Mouse (Mus musculus) forebrain, embryonic 15.5 days (tissue): ENCODE data around the gene Fmnl2. TPM values are rescaled to one million over a fixed set of nuclear protein-coding genes. Genes with fewer than 3 reads are reported as not detected.

ENCODE experiments used
- ATAC-seq: fragments of 200-750 bp; cut with Nextera tagmentation; replicated peaks from 2 replicates; pipeline ENCODE4 v1.8.0; 2017; ENCODE audit warnings: mild to moderate bottlenecking, moderate TSS enrichment, moderate library complexity
- H3K27ac ChIP-seq: fragments of 300-500 bp; sonication (generic); replicated peaks from 2 replicates; pipeline ENCODE4 v1.5.1; 2015; ENCODE audit warnings: mild to moderate bottlenecking, inconsistent platforms
- H3K27me3 ChIP-seq: fragments of 300-500 bp; sonication (generic); 2 replicates; pipeline ENCODE4 v1.6.1; 2015; ENCODE audit warnings: inconsistent platforms
- H3K36me3 ChIP-seq: fragments of 300-500 bp; sonication (generic); 2 replicates; pipeline ENCODE4 v1.6.1; 2015; ENCODE audit warnings: mild to moderate bottlenecking, inconsistent platforms
- H3K4me1 ChIP-seq: fragments of 300-500 bp; sonication (generic); 2 replicates; pipeline ENCODE4 v1.6.1; 2015; ENCODE audit warnings: inconsistent platforms
- H3K4me2 ChIP-seq: fragments of 300-500 bp; sonication (generic); replicated peaks from 2 replicates; pipeline ENCODE4 v1.6.1; 2015; ENCODE audit warnings: mild to moderate bottlenecking, inconsistent platforms
- H3K4me3 ChIP-seq: fragments of 300-500 bp; sonication (generic); 2 replicates; pipeline ENCODE4 v1.5.1; 2015; ENCODE audit warnings: mild to moderate bottlenecking, inconsistent platforms
- H3K9ac ChIP-seq: fragments of 300-500 bp; sonication (generic); replicated peaks from 2 replicates; pipeline ENCODE4 v1.6.1; 2015; ENCODE audit warnings: mild to moderate bottlenecking, inconsistent platforms
- H3K9me3 ChIP-seq: fragments of 300-500 bp; sonication (generic); 2 replicates; pipeline ENCODE4 v1.6.1; 2016; ENCODE audit warnings: inconsistent platforms
- WGBS: fragments of 180-500 bp; shearing (Covaris S2); methylation state at CpG from one replicate; pipeline ENCODE4 v1.1.7; 2015; ENCODE audit warnings: mixed read lengths; 5-methylcytosine and 5-hydroxymethylcytosine counted together
- polyA plus RNA-seq: library from polyadenylated mRNA; unstranded; fragments of >200 nt; fragmentation: Nextera tagmentation; extraction: Ambion mirVana; gene quantifications from 2 replicates; pipeline ENCODE4 v1.2.1, GENCODE M21; 2015

Fmnl2 gene
- polyA plus RNA-seq, 1 experiment from 2014 or later: 18.6 TPM

- H3K27me3 ChIP-seq: no peaks in the 10 kb centered on the region
- ATAC-seq: no peak
- H3K9ac ChIP-seq: no peak overlapping the region
- H3K27ac ChIP-seq: no peak overlapping the region
- no peaks in the 10 kb centered on the region for H3K9me3 ChIP-seq
- peaks cover 49% of the 10 kb centered on the region for H3K4me1 ChIP-seq
- WGBS: 87% methylated on average over 3 of the region's 3 CpGs
- H3K4me3 ChIP-seq: no peak overlapping the region
- no peaks in the 10 kb centered on the region for H3K36me3 ChIP-seq
- no peak overlapping the region for H3K4me2 ChIP-seq
Measured at GRCm38 (mm10) chr2:52982502-52982901, 124.8 kb downstream of the Fmnl2 start.

DNA sequence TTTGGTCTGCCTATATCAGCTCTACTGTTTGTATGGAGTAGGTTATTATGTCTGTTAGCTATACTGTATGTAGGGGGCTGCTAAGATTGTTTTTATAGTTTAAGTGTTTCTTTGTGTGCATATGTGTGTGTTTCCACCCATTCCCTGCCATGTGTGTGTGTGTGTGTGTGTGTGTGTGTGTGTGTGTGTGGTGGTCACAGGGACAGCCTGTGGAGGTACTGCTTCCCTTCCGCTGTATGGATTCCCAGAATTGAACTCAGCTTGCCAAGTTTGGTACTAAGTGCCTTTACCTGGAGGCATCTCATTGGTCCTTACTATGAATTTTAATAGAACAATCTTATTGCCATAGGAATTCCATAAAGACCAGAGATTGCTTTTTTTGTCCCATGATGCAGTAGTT, 126.9 kb downstream of the Fmnl2 start:
- no peak for ATAC-seq
- H3K4me2 ChIP-seq: no peak overlapping the region
- no peaks in the 10 kb centered on the region for H3K27me3 ChIP-seq
- H3K9me3 ChIP-seq: no peaks in the 10 kb centered on the region
- no peaks in the 10 kb centered on the region for H3K36me3 ChIP-seq
- no peak overlapping the region for H3K9ac ChIP-seq
- WGBS: 80% methylated on average over 1 of the region's 1 CpGs
- H3K4me1 ChIP-seq: peaks cover 44% of the 10 kb centered on the region
- no peak overlapping the region for H3K4me3 ChIP-seq
- H3K27ac ChIP-seq: peak overlapping the region; percentile 64; the same call in 1 of the 2 replicates

- no peak overlapping the region for H3K4me3 ChIP-seq
- H3K36me3 ChIP-seq: no peaks in the 10 kb centered on the region
- H3K4me1 ChIP-seq: peaks cover 39% of the 10 kb centered on the region
- H3K4me2 ChIP-seq: no peak overlapping the region
- no peaks in the 10 kb centered on the region for H3K27me3 ChIP-seq
- WGBS: 26% methylated on average over 4 of the region's 4 CpGs
- H3K27ac ChIP-seq: peak overlapping the region; percentile 64
- H3K9ac ChIP-seq: no peak overlapping the region
- H3K9me3 ChIP-seq: no peaks in the 10 kb centered on the region
- peak; percentile 38 for ATAC-seq
Measured at GRCm38 (mm10) chr2:52985167-52985566, 127.5 kb downstream of the Fmnl2 start.

DNA sequence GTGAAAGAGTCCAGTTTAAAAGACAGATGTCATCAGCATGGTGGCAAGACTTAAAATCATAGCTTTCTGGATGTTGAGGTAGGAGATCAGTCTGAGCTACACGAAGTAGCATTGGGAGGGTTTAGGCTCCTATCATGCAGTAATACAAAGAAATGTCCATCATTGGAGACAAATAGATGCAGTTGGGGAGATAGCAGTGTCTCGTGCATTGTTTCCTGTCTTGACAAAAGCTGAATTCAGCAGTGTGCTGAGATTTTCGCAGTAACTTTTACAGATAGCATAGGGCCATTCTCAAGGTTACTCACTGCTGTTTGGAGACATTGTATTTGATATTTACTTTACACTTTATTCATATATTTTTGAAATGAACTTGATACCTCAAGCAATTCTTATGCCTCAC, 128.7 kb downstream of the Fmnl2 start:
- H3K9ac ChIP-seq: no peak overlapping the region
- ATAC-seq: no peak
- 86% methylated on average over 3 of the region's 3 CpGs for WGBS
- peaks cover 31% of the 10 kb centered on the region for H3K4me1 ChIP-seq
- H3K27me3 ChIP-seq: no peaks in the 10 kb centered on the region
- no peak overlapping the region for H3K27ac ChIP-seq
- H3K36me3 ChIP-seq: no peaks in the 10 kb centered on the region
- no peak overlapping the region for H3K4me2 ChIP-seq
- no peak overlapping the region for H3K4me3 ChIP-seq
- no peaks in the 10 kb centered on the region for H3K9me3 ChIP-seq

GRCm38 (mm10) chr2:52987035-52987434, 129.4 kb downstream of the Fmnl2 start:
- no peak overlapping the region for H3K4me2 ChIP-seq
- no peaks in the 10 kb centered on the region for H3K27me3 ChIP-seq
- no peak overlapping the region for H3K4me3 ChIP-seq
- ATAC-seq: no peak
- no peaks in the 10 kb centered on the region for H3K9me3 ChIP-seq
- H3K4me1 ChIP-seq: peaks cover 31% of the 10 kb centered on the region
- no peaks in the 10 kb centered on the region for H3K36me3 ChIP-seq
- WGBS: 95% methylated on average over 6 of the region's 6 CpGs
- H3K27ac ChIP-seq: no peak overlapping the region
- H3K9ac ChIP-seq: no peak overlapping the region

DNA sequence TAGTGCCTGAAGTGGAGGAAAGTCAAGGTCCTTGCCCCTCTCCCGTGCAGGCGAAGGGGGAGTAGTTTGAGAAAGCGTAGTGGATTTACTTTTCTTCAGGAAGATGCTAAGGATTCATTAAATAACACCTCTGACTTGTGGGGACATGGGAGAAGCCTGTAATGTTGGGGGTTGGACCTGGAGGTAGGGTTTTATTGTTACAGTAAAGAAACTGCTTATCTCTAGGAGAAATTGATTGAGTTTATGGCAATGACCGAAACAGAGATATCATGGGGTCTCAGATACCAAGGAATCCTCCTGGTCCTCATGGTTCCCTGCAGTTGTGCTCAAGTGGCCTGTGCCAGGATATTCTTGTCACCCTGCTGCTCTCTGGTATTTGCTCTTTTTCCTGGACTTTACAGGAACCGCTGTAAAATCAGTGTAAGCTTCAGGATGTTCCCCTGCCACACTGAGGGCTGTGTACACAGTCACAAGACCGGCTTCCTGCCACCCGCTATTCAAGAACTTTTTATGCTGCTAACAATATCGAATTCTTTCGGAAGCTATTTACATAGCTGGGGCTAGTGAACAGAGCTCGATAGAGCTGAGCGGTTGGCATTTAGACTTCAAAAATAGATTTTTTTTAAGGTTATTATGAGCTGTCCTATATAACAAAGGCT, 130.1 kb downstream of the Fmnl2 start:
- H3K36me3 ChIP-seq: no peaks in the 10 kb centered on the region
- H3K27ac ChIP-seq: 0 out of 2 replicates have a peak overlapping the region, but pooled peaks have one; percentile 5
- 33% methylated on average over 11 of the region's 11 CpGs for WGBS
- no peaks in the 10 kb centered on the region for H3K9me3 ChIP-seq
- no peak overlapping the region for H3K4me3 ChIP-seq
- H3K4me1 ChIP-seq: peaks cover 31% of the 10 kb centered on the region
- H3K4me2 ChIP-seq: no peak overlapping the region
- no peak overlapping the region for H3K9ac ChIP-seq
- ATAC-seq: no peak
- no peaks in the 10 kb centered on the region for H3K27me3 ChIP-seq

- Histone ChIP-seq H3K9ac (no peak overlapping the region), H3K36me3 (no peaks in the 10 kb centered on the region), H3K4me1 (peaks cover 31% of the 10 kb centered on the region), H3K9me3 (no peaks in the 10 kb centered on the region), H3K4me2 (no peak overlapping the region), H3K27ac (no peak overlapping the region), H3K4me3 (no peak overlapping the region), H3K27me3 (no peaks in the 10 kb centered on the region)
- 74% methylated on average over 4 of the region's 4 CpGs for WGBS
- no peak for ATAC-seq
Measured at GRCm38 (mm10) chr2:52989316-52989715, 131.7 kb downstream of the Fmnl2 start.

DNA sequence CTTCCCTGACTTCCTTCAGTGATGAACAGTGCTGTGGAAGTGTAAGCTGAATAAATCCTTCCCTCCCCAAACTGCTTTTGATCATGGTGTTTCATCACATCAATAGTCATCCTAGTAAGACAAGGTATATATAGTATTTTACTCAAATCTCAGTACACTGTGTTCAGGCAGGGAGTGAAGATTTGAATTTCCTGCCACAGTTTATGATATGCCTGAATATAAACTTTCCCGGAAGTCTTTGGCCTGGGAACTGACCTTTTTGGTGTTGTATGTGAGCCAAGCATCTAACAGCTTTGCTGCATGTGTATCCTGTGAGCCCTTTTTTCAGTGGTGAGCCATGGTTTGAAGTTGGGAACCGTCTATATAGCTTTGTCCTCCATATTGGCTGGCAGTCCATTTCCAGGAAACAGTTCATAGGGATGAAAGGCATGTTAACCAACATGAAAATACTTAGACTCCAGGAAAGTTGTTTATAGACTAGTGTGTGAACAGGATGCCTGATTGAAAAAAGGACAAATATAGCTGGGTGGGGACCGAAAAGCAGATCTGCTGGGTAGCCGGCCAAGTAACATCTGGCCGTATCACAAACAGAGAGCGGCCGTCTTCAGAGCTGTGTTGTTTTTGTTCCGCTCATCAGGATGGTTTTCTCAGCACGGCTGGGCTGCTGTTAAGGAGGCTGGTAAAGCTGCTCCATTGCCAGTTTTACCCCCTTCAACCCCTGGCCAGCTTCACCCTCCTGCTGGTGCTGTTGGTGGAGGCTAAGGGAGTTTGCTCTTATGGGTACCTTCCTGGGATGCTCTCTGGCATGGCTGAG, 133.4 kb downstream of the Fmnl2 start:
- WGBS: 81% methylated on average over 9 of the region's 9 CpGs
- Histone ChIP-seq H3K9ac (no peak overlapping the region), H3K9me3 (no peaks in the 10 kb centered on the region), H3K36me3 (no peaks in the 10 kb centered on the region), H3K27me3 (no peaks in the 10 kb centered on the region), H3K4me2 (no peak overlapping the region), H3K4me3 (no peak overlapping the region), H3K4me1 (peaks cover 15% of the 10 kb centered on the region), H3K27ac (no peak overlapping the region)
- ATAC-seq: no peak

DNA sequence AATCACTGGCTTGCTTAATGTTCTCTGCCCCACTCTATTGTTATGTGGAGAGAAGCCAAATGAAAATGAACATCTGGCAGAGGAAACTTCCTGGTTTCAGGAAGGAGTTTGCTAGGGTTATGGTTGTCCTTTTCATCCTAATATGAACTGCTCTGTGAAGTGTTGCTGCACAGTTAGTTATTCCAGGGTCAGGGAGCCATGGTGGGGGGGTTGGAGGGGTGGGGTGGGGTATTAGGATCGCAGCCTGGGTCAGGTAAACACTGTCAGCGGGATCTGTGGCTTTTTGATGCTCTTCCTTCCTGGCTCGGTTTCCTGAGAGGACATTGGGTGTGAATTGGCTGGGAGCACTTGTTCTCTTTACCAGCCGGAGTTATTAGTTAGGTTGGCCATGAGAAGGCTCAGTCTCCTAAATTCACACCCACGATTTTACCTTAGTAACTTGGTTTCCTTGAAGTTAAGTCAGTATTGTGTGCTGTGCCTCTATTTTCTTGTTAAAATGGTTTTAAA, 134.1 kb downstream of the Fmnl2 start:
- peaks cover 15% of the 10 kb centered on the region for H3K4me1 ChIP-seq
- H3K27ac ChIP-seq: no peak overlapping the region
- WGBS: 87% methylated on average over 5 of the region's 5 CpGs

DNA sequence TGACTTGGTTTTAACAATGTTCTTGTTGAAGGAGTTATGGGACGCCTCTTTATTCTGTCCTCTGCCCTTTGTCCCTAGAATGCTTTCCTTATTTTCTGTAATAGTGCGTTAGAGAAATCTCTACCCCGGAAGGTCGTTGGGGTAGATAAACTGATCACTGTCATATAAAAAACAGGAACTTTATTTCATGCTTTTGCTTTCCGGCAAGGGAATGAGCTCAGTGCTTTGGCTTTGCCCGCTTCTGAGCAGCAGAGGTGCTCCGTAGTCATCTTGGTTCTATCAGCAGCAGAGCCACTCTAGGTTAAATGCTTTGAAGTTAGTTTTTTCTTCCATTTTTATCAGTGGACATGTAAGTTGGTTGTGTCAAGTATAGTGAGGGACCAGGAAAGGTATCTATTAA, 135.6 kb downstream of the Fmnl2 start:
- Histone ChIP-seq H3K4me1 (peaks cover 8% of the 10 kb centered on the region), H3K9ac (no peak overlapping the region), H3K27me3 (no peaks in the 10 kb centered on the region), H3K27ac (no peak overlapping the region), H3K4me2 (no peak overlapping the region), H3K36me3 (no peaks in the 10 kb centered on the region), H3K4me3 (no peak overlapping the region), H3K9me3 (no peaks in the 10 kb centered on the region)
- WGBS: 85% methylated on average over 7 of the region's 7 CpGs
- ATAC-seq: no peak

More for the DNA sequence above, 134.1 kb downstream of the Fmnl2 start:
- ATAC-seq: no peak
- Histone ChIP-seq H3K36me3 (no peaks in the 10 kb centered on the region), H3K9ac (no peak overlapping the region), H3K4me3 (no peak overlapping the region), H3K27me3 (no peaks in the 10 kb centered on the region), H3K4me2 (no peak overlapping the region), H3K9me3 (no peaks in the 10 kb centered on the region)

GRCm38 (mm10) chr2:52994526-52994925, 136.9 kb downstream of the Fmnl2 start:
- H3K36me3 ChIP-seq: no peaks in the 10 kb centered on the region
- no peak overlapping the region for H3K4me3 ChIP-seq
- no peaks in the 10 kb centered on the region for H3K27me3 ChIP-seq
- no peaks in the 10 kb centered on the region for H3K9me3 ChIP-seq
- WGBS: 92% methylated on average over 9 of the region's 9 CpGs
- peaks cover 15% of the 10 kb centered on the region for H3K4me1 ChIP-seq
- no peak overlapping the region for H3K9ac ChIP-seq
- H3K27ac ChIP-seq: no peak overlapping the region
- no peak for ATAC-seq
- H3K4me2 ChIP-seq: no peak overlapping the region

DNA sequence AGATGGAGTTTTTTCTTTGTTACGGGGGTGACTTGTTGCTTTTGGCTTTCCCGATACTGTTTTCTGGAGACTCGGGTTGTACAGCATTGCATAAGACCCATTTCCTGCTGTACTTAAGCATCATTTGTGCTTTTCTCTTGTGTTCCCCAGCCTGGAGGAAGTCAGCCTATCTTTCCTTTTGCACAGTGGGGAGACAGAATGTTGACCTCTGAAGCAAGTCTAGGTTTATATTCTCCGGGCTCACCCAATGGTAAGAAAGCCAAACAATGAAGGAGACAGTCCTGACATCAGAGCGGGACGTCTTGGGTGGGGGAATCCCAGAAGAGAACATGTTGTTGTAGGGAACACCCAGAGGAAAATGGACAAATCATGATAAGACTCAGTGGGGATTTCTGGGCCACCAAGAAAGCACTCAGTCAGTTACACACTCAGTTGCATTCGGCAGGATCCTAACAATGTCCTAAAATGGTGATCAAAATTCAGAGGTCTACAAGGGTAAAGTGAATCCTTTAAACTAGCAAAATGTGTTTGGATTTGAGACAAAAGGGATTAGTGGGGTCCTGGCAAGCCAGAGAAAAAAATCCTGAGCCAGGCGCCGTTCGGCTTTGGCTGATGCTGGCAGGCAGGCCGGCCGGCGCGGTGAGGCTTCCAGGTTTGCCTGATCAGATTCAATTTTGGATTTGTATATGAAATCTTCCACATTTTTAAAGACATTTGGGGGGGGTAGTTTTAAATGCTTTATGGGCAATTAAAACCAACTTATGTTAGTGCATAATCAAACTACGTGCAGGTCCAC, 140.5 kb downstream of the Fmnl2 start:
- ATAC-seq: no peak
- Histone ChIP-seq H3K4me1 (peaks cover 20% of the 10 kb centered on the region), H3K27ac (peak overlapping the region; percentile 37), H3K27me3 (no peaks in the 10 kb centered on the region), H3K36me3 (no peaks in the 10 kb centered on the region), H3K4me2 (no peak overlapping the region), H3K4me3 (no peak overlapping the region), H3K9ac (no peak overlapping the region), H3K9me3 (no peaks in the 10 kb centered on the region)
- WGBS: 29% methylated on average over 15 of the region's 15 CpGs
